Comparison of ENCODE assay signal across 14 mouse cellular contexts in the genomic region with DNA sequence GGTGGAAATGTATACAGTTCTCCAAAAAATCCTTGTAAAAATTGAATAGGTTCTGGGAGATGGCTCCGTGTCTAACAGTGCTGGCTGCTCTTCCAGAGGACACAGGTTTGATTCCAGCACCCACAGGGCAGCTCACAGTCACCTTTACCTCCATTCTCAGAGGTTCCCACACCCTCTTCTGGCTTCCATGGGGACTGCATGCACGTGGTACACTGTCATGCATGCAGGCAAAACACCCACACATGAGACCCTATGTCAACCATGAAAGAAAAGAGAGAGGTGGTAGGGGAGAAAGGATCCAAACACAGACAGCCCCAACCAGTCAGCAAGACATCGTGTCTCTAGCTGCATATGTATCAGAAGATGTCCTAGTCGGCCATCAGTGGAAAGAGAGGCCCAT. TPM values are rescaled to one million over a fixed set of nuclear protein-coding genes. Genes with fewer than 3 reads are reported as not detected.
A peak's percentile ranks its signal among the peaks of the same experiment; 100 is the strongest.
DNase-seq lines count a peak whose midpoint lies in the region; ATAC-seq and TF ChIP-seq lines count a peak whose summit lies in the region.
"Had no signal": no experiment of that assay in that cellular context is flagged by ENCODE, and none has a peak within 500 bp of the region (broad histone marks: within the 10 kb centered on the region; RNA-seq: fewer than 3 reads in every experiment).

No protein-coding gene starts in this region.

- H3K4me2 ChIP-seq in intestine, postnatal 0 days (replicated peaks; ENCODE audit: low read depth), result no peak overlapping the region
- H3K4me2 ChIP-seq in intestine, embryonic 15.5 days (replicated peaks), result no peak overlapping the region
- H3K4me2 ChIP-seq: lung, embryonic 14.5 days; stomach, embryonic 15.5 days had no signal

- H3K9ac ChIP-seq in intestine, postnatal 0 days (ENCODE audit: low read depth, low read length), result no peak overlapping the region
- no peak overlapping the region for H3K9ac ChIP-seq in intestine, embryonic 15.5 days
- H3K9ac ChIP-seq: lung, embryonic 14.5 days; stomach, embryonic 15.5 days had no signal

- peak; percentile 39 for DNase-seq in thymus, postnatal 14 days
- DNase-seq in thymus, postnatal 10 days (ENCODE audit: low spot score in 2 of 2), result no peak
- peak; percentile 77 for DNase-seq in liver
- peak; percentile 18 to 25 for DNase-seq in thymus, postnatal 36 days
- DNase-seq in neural tube, embryonic 10.5 days (ENCODE audit: extremely low spot score, low spot score), result no peak
- DNase-seq in midbrain, embryonic 10.5 days (ENCODE audit: low spot score), result no peak
- DNase-seq: adrenal gland, adult 2 months; cerebellum, adult 9-10 months; lung, embryonic 14.5 days had no signal

- WGBS in intestine, postnatal 0 days, result 72% methylated on average over 4 of the region's 4 CpGs
- 63% methylated on average over 4 of the region's 4 CpGs for WGBS in intestine, embryonic 15.5 days
- 72% methylated on average over 4 of the region's 4 CpGs for WGBS in midbrain, embryonic 10.5 days

- peak; percentile 17; the same call in 1 of the 2 replicates for TF ChIP-seq CTCF in intestine, postnatal 0 days (IDR thresholded peaks at IDR 0.05; ENCODE audit: low read depth)

- H3K9me3 ChIP-seq in intestine, postnatal 0 days (ENCODE audit: control insufficient read depth), result no peaks in the 10 kb centered on the region
- H3K9me3 ChIP-seq in intestine, embryonic 15.5 days, result no peaks in the 10 kb centered on the region
- no peaks in the 10 kb centered on the region for H3K9me3 ChIP-seq in midbrain, embryonic 10.5 days (replicated peaks)
- H3K9me3 ChIP-seq: heart, embryonic 10.5 days; stomach, embryonic 15.5 days had no signal

- no peaks in the 10 kb centered on the region for H3K27me3 ChIP-seq in intestine, postnatal 0 days (replicated peaks; ENCODE audit: control insufficient read depth, insufficient read depth, low read length)
- H3K27me3 ChIP-seq in intestine, embryonic 15.5 days (replicated peaks), result no peaks in the 10 kb centered on the region
- no peaks in the 10 kb centered on the region for H3K27me3 ChIP-seq in midbrain, embryonic 10.5 days (ENCODE audit: low read depth, poor library complexity, severe bottlenecking)
- H3K27me3 ChIP-seq: stomach, embryonic 15.5 days had no signal

- ATAC-seq in intestine, postnatal 0 days, result no peak
- no peak for ATAC-seq in intestine, embryonic 15.5 days
- ATAC-seq: hindbrain, embryonic 16.5 days had no signal

- no peaks in the 10 kb centered on the region for H3K4me1 ChIP-seq in intestine, postnatal 0 days (replicated peaks; ENCODE audit: control insufficient read depth, insufficient read depth, low read length)
- no peaks in the 10 kb centered on the region for H3K4me1 ChIP-seq in intestine, embryonic 15.5 days (replicated peaks)
- 0 out of 2 replicates have a peak, but pooled peaks cover 5% of the 10 kb centered on the region for H3K4me1 ChIP-seq in midbrain, embryonic 10.5 days
- H3K4me1 ChIP-seq: stomach, embryonic 15.5 days had no signal

- no peaks in the 10 kb centered on the region for H3K36me3 ChIP-seq in intestine, postnatal 0 days (ENCODE audit: control insufficient read depth, insufficient read depth)
- H3K36me3 ChIP-seq in intestine, embryonic 15.5 days, result no peaks in the 10 kb centered on the region
- no peaks in the 10 kb centered on the region for H3K36me3 ChIP-seq in midbrain, embryonic 10.5 days
- H3K36me3 ChIP-seq: heart, embryonic 10.5 days; stomach, embryonic 15.5 days had no signal

- no peak overlapping the region for H3K4me3 ChIP-seq in intestine, postnatal 0 days (ENCODE audit: low read depth, low read length)
- H3K4me3 ChIP-seq in intestine, embryonic 15.5 days (replicated peaks), result no peak overlapping the region
- no peak overlapping the region for H3K4me3 ChIP-seq in midbrain, embryonic 10.5 days
- H3K4me3 ChIP-seq: heart, embryonic 10.5 days; stomach, embryonic 15.5 days had no signal

- no peak overlapping the region for H3K27ac ChIP-seq in intestine, postnatal 0 days (ENCODE audit: low read depth, low read length)
- no peak overlapping the region for H3K27ac ChIP-seq in intestine, embryonic 15.5 days
- H3K27ac ChIP-seq in midbrain, embryonic 10.5 days (replicated peaks), result no peak overlapping the region
- H3K27ac ChIP-seq: stomach, embryonic 15.5 days had no signal

RNA-seq across cellular contexts. Expression of gene Nxpe2, which starts 7.6 kb away (rescaled TPM):
- 0.72 and 0.76 TPM in 2 replicates for polyA plus RNA-seq in intestine, postnatal 0 days (2015; fragmentation: Nextera tagmentation; extraction: Ambion mirVana)
- 2.8 and 3.2 TPM in 2 replicates for polyA plus RNA-seq in intestine, embryonic 15.5 days (2015; fragmentation: Nextera tagmentation; extraction: Ambion mirVana)
- 0.76 and 0.96 TPM in 2 replicates for polyA plus RNA-seq in midbrain, embryonic 10.5 days (2016; fragmentation: Nextera tagmentation; extraction: Ambion mirVana)

Comparison
In these comparisons a context has a peak if more than half of its experiments do, and no peak if none do; other contexts are left out.
1. DNase-seq: peak in thymus, postnatal 14 days (single experiment), liver (single experiment) and thymus, postnatal 36 days (2 of 2); none in thymus, postnatal 10 days (0 of 2), neural tube, embryonic 10.5 days (single experiment) and midbrain, embryonic 10.5 days (single experiment).